Mouse (Mus musculus) left cerebral cortex, postnatal 4 days (tissue): ENCODE results near the gene Gm36176. TPM values are rescaled to one million over a fixed set of nuclear protein-coding genes. Genes with fewer than 3 reads are reported as not detected.

ENCODE experiments used
- DNase-seq: peaks from one replicate; pipeline ENCODE4 v3.0.0-alpha.2; 2022
- intact Hi-C: fragments of 180-260 bp; cut with DNase I; formaldehyde crosslinking; loops from one replicate; pipeline ENCODE4 v1.15.1; 2025
- total RNA-seq, 2 experiments: library from RNA; stranded (reverse); gene quantifications; 2 replicates each; pipeline ENCODE4 v1.2.3; 2021

Gm36176 gene
- total RNA-seq, 2 experiments from 2014 or later: not detected

- intact Hi-C loops: no loop called here
- no peak for DNase-seq
Measured at GRCm38 (mm10) chr10:77878985-77879384, 32.4 kb downstream of the Gm36176 start.

GRCm38 (mm10) chr10:77880305-77880704 is 33.7 kb downstream of the Gm36176 start:
- intact Hi-C loops: loop anchor here (10.0 kb wide), 1 partner anchor 336 kb away; no protein-coding TSS in a partner anchor
- DNase-seq: no peak

GRCm38 (mm10) chr10:77882553-77882952 is 36.0 kb downstream of the Gm36176 start:
- intact Hi-C loops: loop anchor here (10.0 kb wide), 1 partner anchor 338 kb away; no protein-coding TSS in a partner anchor
- no peak for DNase-seq

GRCm38 (mm10) chr10:77886007-77886747 is 39.6 kb downstream of the Gm36176 start:
- intact Hi-C loops: loop anchor here (10.0 kb wide), 1 partner anchor 341 kb away; no protein-coding TSS in a partner anchor

GRCm38 (mm10) chr10:77890987-77891565 is 44.5 kb downstream of the Gm36176 start:
- no peak for DNase-seq
- intact Hi-C loops: no loop called here

More at GRCm38 (mm10) chr10:77886007-77886747, 39.6 kb downstream of the Gm36176 start:
- no peak for DNase-seq

GRCm38 (mm10) chr10:77895562-77895961 is 49.0 kb downstream of the Gm36176 start:
- DNase-seq: no peak
- intact Hi-C loops: no loop called here

Other genes with a start within 250 kb of the Gm36176 start
- 100 to 1,000 TPM; 175 to 189 TPM for gene Sumo3, start 240.7 kb upstream of the Gm36176 start, total RNA-seq
- gene Gm49325, start 240.6 kb upstream of the Gm36176 start, total RNA-seq: 10 to 100 TPM in 1 of 2 experiments, not detected in 1; 21.0 TPM
- gene Ube2g2, start 224.5 kb upstream of the Gm36176 start, total RNA-seq: 10 to 100 TPM; 45.1 to 47.6 TPM
- not detected for gene Tspear, start 160.2 kb upstream of the Gm36176 start, total RNA-seq
- gene Gm19402, start 156.0 kb upstream of the Gm36176 start, total RNA-seq: not detected
- gene Gm9508, start 149.6 kb upstream of the Gm36176 start, total RNA-seq: not detected
- gene Gm10272, start 140.2 kb upstream of the Gm36176 start, total RNA-seq: not detected
- gene Gm10024, start 135.3 kb upstream of the Gm36176 start, total RNA-seq: not detected
- gene Gm10142, start 131.0 kb upstream of the Gm36176 start, total RNA-seq: not detected
- gene Krtap12-1, start 126.2 kb upstream of the Gm36176 start, total RNA-seq: not detected
- not detected for gene Gm10100, start 120.3 kb upstream of the Gm36176 start, total RNA-seq
- not detected for gene Gm18596, start 104.2 kb upstream of the Gm36176 start, total RNA-seq
- not detected for gene Gm9736, start 95.4 kb upstream of the Gm36176 start, total RNA-seq
- gene Gm3233, start 87.1 kb upstream of the Gm36176 start, total RNA-seq: not detected
- not detected for gene Gm3238, start 75.5 kb upstream of the Gm36176 start, total RNA-seq
- not detected for gene Gm7138, start 69.9 kb upstream of the Gm36176 start, total RNA-seq
- gene Gm3250, start 64.3 kb upstream of the Gm36176 start, total RNA-seq: not detected
- gene Gm7137, start 58.6 kb upstream of the Gm36176 start, total RNA-seq: not detected
- not detected for gene Gm9639, start 51.7 kb upstream of the Gm36176 start, total RNA-seq
- gene Gm19668, start 47.7 kb upstream of the Gm36176 start, total RNA-seq: not detected
- not detected for gene Gm9507, start 35.0 kb upstream of the Gm36176 start, total RNA-seq
- not detected for gene Gm2696, start 32.1 kb upstream of the Gm36176 start, total RNA-seq
- gene Krtap10-4, start 19.7 kb upstream of the Gm36176 start, total RNA-seq: not detected
- not detected for gene Krtap10-10, start 10.9 kb upstream of the Gm36176 start, total RNA-seq
- gene Gm10318, start 6.1 kb downstream of the Gm36176 start, total RNA-seq: not detected
- gene Gm3285, start 15.2 kb downstream of the Gm36176 start, total RNA-seq: not detected
- 10 to 100 TPM; 38.5 to 39.1 TPM for gene Lrrc3, start 55.7 kb downstream of the Gm36176 start, total RNA-seq
- gene Trpm2, start 123.8 kb downstream of the Gm36176 start, total RNA-seq: 10 to 100 TPM; 14.1 to 22.9 TPM
- gene 1810043G02Rik, start 131.7 kb downstream of the Gm36176 start, total RNA-seq: 10 to 100 TPM; 28.9 to 35.3 TPM
- 10 to 100 TPM; 73.2 to 83.6 TPM for gene Pfkl, start 163.3 kb downstream of the Gm36176 start, total RNA-seq
- not detected for gene Dnmt3l, start 195.1 kb downstream of the Gm36176 start, total RNA-seq
- gene Aire, start 196.8 kb downstream of the Gm36176 start, total RNA-seq: under 1 TPM; 0.44 TPM
- gene Icosl, start 222.5 kb downstream of the Gm36176 start, total RNA-seq: under 1 TPM; 0.85 to 0.98 TPM